Mouse (Mus musculus): ENCODE data around the gene Adar.

GRCm38 (mm10) chr3:89773740-89774211 lies 59.0 kb downstream of the Adar start:
- TF ChIP-seq GATA1 (IDR thresholded peaks at IDR 0.05; ENCODE audit: borderline replicate concordance, low read length) (no peak), FLI1 (IDR thresholded peaks at IDR 0.05; ENCODE audit: low read length) (no peak)

Data from megakaryocyte, embryonic 14.5 days (primary cell).